Mouse (Mus musculus): Measurements from ENCODE around the gene Epha6. TPM values are rescaled to one million over a fixed set of nuclear protein-coding genes. Genes with fewer than 3 reads are reported as not detected.

The Epha6 gene
- total RNA-seq (2015; ENCODE audit: low replicate concordance) (not detected in 2 replicates), total RNA-seq (2017; ENCODE audit: low replicate concordance) (not detected in 2 replicates)

- ATAC-seq (replicated peaks; ENCODE audit: low FRiP score, poor library complexity, severe bottlenecking), result no peak
These were observed at the start of gene Epha6 for GRCm38 (mm10) chr16:60605061-60605831. TSS of gene Epha6 (minus strand) at chr16:60605531.

- no peak for ATAC-seq (replicated peaks; ENCODE audit: low FRiP score, poor library complexity, severe bottlenecking)
These were observed 46.4 kb upstream of the Epha6 start for GRCm38 (mm10) chr16:60651716-60652115.

- ATAC-seq (replicated peaks; ENCODE audit: low FRiP score, poor library complexity, severe bottlenecking), result no peak
These were observed 22.8 kb upstream of the Epha6 start for GRCm38 (mm10) chr16:60628091-60628490.

- ATAC-seq (replicated peaks; ENCODE audit: low FRiP score, poor library complexity, severe bottlenecking), result no peak
These were observed 677 bp upstream of the Epha6 start for GRCm38 (mm10) chr16:60605832-60606583.

- ATAC-seq (replicated peaks; ENCODE audit: low FRiP score, poor library complexity, severe bottlenecking), result no peak
These were observed 718 bp downstream of the Epha6 start for GRCm38 (mm10) chr16:60604613-60605012.

- no peak for ATAC-seq (replicated peaks; ENCODE audit: low FRiP score, poor library complexity, severe bottlenecking)
These were observed 20.0 kb downstream of the Epha6 start for GRCm38 (mm10) chr16:60585322-60585721.

GRCm38 (mm10) chr16:60584695-60585094, 20.6 kb downstream of the Epha6 start:
- no peak for ATAC-seq (replicated peaks; ENCODE audit: low FRiP score, poor library complexity, severe bottlenecking)

GRCm38 (mm10) chr16:60570546-60570945, 34.8 kb downstream of the Epha6 start:
- ATAC-seq (replicated peaks; ENCODE audit: low FRiP score, poor library complexity, severe bottlenecking), result no peak

- ATAC-seq (replicated peaks; ENCODE audit: low FRiP score, poor library complexity, severe bottlenecking), result no peak
These were observed 60.9 kb downstream of the Epha6 start for GRCm38 (mm10) chr16:60544385-60544784.

- ATAC-seq (replicated peaks; ENCODE audit: low FRiP score, poor library complexity, severe bottlenecking), result no peak
These were observed 67.1 kb downstream of the Epha6 start for GRCm38 (mm10) chr16:60538233-60538632.

GRCm38 (mm10) chr16:60509707-60510106, 95.6 kb downstream of the Epha6 start:
- no peak for ATAC-seq (replicated peaks; ENCODE audit: low FRiP score, poor library complexity, severe bottlenecking)

GRCm38 (mm10) chr16:60499567-60499966, 105.8 kb downstream of the Epha6 start:
- ATAC-seq (replicated peaks; ENCODE audit: low FRiP score, poor library complexity, severe bottlenecking), result no peak

GRCm38 (mm10) chr16:60475776-60476175, 129.6 kb downstream of the Epha6 start:
- no peak for ATAC-seq (replicated peaks; ENCODE audit: low FRiP score, poor library complexity, severe bottlenecking)

GRCm38 (mm10) chr16:60468200-60468785, 137.0 kb downstream of the Epha6 start:
- no peak for ATAC-seq (replicated peaks; ENCODE audit: low FRiP score, poor library complexity, severe bottlenecking)

GRCm38 (mm10) chr16:60435283-60435682, 170.0 kb downstream of the Epha6 start:
- ATAC-seq (replicated peaks; ENCODE audit: low FRiP score, poor library complexity, severe bottlenecking), result no peak

GRCm38 (mm10) chr16:60434241-60434640, 171.1 kb downstream of the Epha6 start:
- ATAC-seq (replicated peaks; ENCODE audit: low FRiP score, poor library complexity, severe bottlenecking), result no peak

- ATAC-seq (replicated peaks; ENCODE audit: low FRiP score, poor library complexity, severe bottlenecking), result no peak
These were observed 210.0 kb downstream of the Epha6 start for GRCm38 (mm10) chr16:60395306-60395705.

GRCm38 (mm10) chr16:60392961-60393360, 212.4 kb downstream of the Epha6 start:
- ATAC-seq (replicated peaks; ENCODE audit: low FRiP score, poor library complexity, severe bottlenecking), result no peak

GRCm38 (mm10) chr16:60375147-60375546, 230.2 kb downstream of the Epha6 start:
- no peak for ATAC-seq (replicated peaks; ENCODE audit: low FRiP score, poor library complexity, severe bottlenecking)

- no peak for ATAC-seq (replicated peaks; ENCODE audit: low FRiP score, poor library complexity, severe bottlenecking)
These were observed 321.4 kb downstream of the Epha6 start for GRCm38 (mm10) chr16:60283963-60284362.

GRCm38 (mm10) chr16:60274109-60274508, 331.2 kb downstream of the Epha6 start:
- no peak for ATAC-seq (replicated peaks; ENCODE audit: low FRiP score, poor library complexity, severe bottlenecking)

Data from erythroblast, adult 5-6 weeks (primary cell).